Mouse (Mus musculus) liver, embryonic 13.5 days (tissue): ENCODE data around the gene Prmt7. TPM values are rescaled to one million over a fixed set of nuclear protein-coding genes. Genes with fewer than 3 reads are reported as not detected.

ENCODE experiments used
- ATAC-seq: fragments of 200-750 bp; cut with Nextera tagmentation; 2 replicates; pipeline ENCODE4 v1.8.0; 2017; ENCODE audit warnings: low read depth, mild to moderate bottlenecking, moderate number of reproducible peaks, moderate library complexity
- DNase-seq: peaks from one replicate; pipeline ENCODE4 v3.0.0; 2022
- H3K27ac ChIP-seq: fragments of 300-500 bp; sonication (generic); 2 replicates; pipeline ENCODE4 v1.5.1; 2015; ENCODE audit warnings: moderate library complexity, mild to moderate bottlenecking, inconsistent platforms
- H3K27me3 ChIP-seq: fragments of 300-500 bp; sonication (generic); 2 replicates; pipeline ENCODE4 v1.6.1; 2015; ENCODE audit warnings: mild to moderate bottlenecking, inconsistent platforms
- H3K36me3 ChIP-seq: fragments of 300-500 bp; sonication (generic); 2 replicates; pipeline ENCODE4 v1.6.1; 2015; ENCODE audit warnings: mild to moderate bottlenecking, inconsistent platforms
- H3K4me1 ChIP-seq: fragments of 300-500 bp; sonication (generic); replicated peaks from 2 replicates; pipeline ENCODE4 v1.6.1; 2015; ENCODE audit warnings: inconsistent platforms
- H3K4me2 ChIP-seq: fragments of 300-500 bp; sonication (generic); 2 replicates; pipeline ENCODE4 v1.6.1; 2015; ENCODE audit warnings: inconsistent platforms, mild to moderate bottlenecking, moderate library complexity
- H3K4me3 ChIP-seq: fragments of 300-500 bp; sonication (generic); replicated peaks from 2 replicates; pipeline ENCODE4 v1.5.1; 2015; ENCODE audit warnings: mild to moderate bottlenecking, inconsistent platforms
- H3K9ac ChIP-seq: fragments of 300-500 bp; sonication (generic); 2 replicates; pipeline ENCODE4 v1.6.1; 2015; ENCODE audit warnings: mild to moderate bottlenecking, inconsistent platforms
- H3K9me3 ChIP-seq: fragments of 300-500 bp; sonication (generic); replicated peaks from 2 replicates; pipeline ENCODE4 v1.6.1; 2016; ENCODE audit warnings: inconsistent platforms
- WGBS: fragments of 180-500 bp; shearing (Covaris S2); methylation state at CpG from one replicate; pipeline ENCODE4 v1.1.7; 2015; ENCODE audit not compliant: insufficient replicate concordance; 5-methylcytosine and 5-hydroxymethylcytosine counted together
- polyA plus RNA-seq: library from polyadenylated mRNA; unstranded; fragments of >200 nt; fragmentation: Nextera tagmentation; extraction: Ambion mirVana; gene quantifications from 2 replicates; pipeline ENCODE4 v1.2.1, GENCODE M21; 2015

The Prmt7 gene
- polyA plus RNA-seq, 1 experiment from 2014 or later, result 31.3 TPM

- H3K4me3 ChIP-seq, result no peak overlapping the region
- no peaks in the 10 kb centered on the region; the same call in 1 of the 2 replicates for H3K36me3 ChIP-seq
- DNase-seq, result no peak
- WGBS, result 73% methylated on average over 4 of the region's 4 CpGs
- no peaks in the 10 kb centered on the region for H3K9me3 ChIP-seq
- H3K4me1 ChIP-seq, result peaks cover 6% of the 10 kb centered on the region; the same call in 1 of the 2 replicates
- no peak overlapping the region for H3K27ac ChIP-seq
- H3K27me3 ChIP-seq, result no peaks in the 10 kb centered on the region
- no peak for ATAC-seq
- no peak overlapping the region for H3K4me2 ChIP-seq
- H3K9ac ChIP-seq, result no peak overlapping the region
Observed at GRCm38 (mm10) chr8:106263928-106264327, 53.2 kb downstream of the Prmt7 start.

GRCm38 (mm10) chr8:106265398-106265797, 54.7 kb downstream of the Prmt7 start:
- no peaks in the 10 kb centered on the region; the same call in 1 of the 2 replicates for H3K36me3 ChIP-seq
- no peak for DNase-seq
- 76% methylated on average over 17 of the region's 17 CpGs for WGBS

GRCm38 (mm10) chr8:106268710-106269346, 58.1 kb downstream of the Prmt7 start:
- ATAC-seq (no peak; the same call in 1 of the 2 replicates), DNase-seq (no peak)
- Histone ChIP-seq H3K4me3 (no peak overlapping the region), H3K9ac (no peak overlapping the region), H3K9me3 (no peaks in the 10 kb centered on the region), H3K4me2 (no peak overlapping the region), H3K36me3 (no peaks in the 10 kb centered on the region), H3K27me3 (no peaks in the 10 kb centered on the region), H3K4me1 (peaks cover 6% of the 10 kb centered on the region; the same call in 1 of the 2 replicates), H3K27ac (no peak overlapping the region)
- WGBS, result 45% methylated on average over 5 of the region's 5 CpGs

More at GRCm38 (mm10) chr8:106265398-106265797, 54.7 kb downstream of the Prmt7 start:
- no peaks in the 10 kb centered on the region for H3K27me3 ChIP-seq
- H3K4me1 ChIP-seq, result peaks cover 9% of the 10 kb centered on the region; the same call in 1 of the 2 replicates
- no peak overlapping the region for H3K4me3 ChIP-seq
- no peaks in the 10 kb centered on the region for H3K9me3 ChIP-seq
- H3K4me2 ChIP-seq, result no peak overlapping the region
- no peak overlapping the region for H3K9ac ChIP-seq
- no peak for ATAC-seq
- no peak overlapping the region for H3K27ac ChIP-seq

- H3K9ac ChIP-seq, result no peak overlapping the region
- no peak for DNase-seq
- H3K36me3 ChIP-seq, result no peaks in the 10 kb centered on the region
- H3K4me3 ChIP-seq, result no peak overlapping the region
- no peaks in the 10 kb centered on the region for H3K9me3 ChIP-seq
- H3K27ac ChIP-seq, result no peak overlapping the region
- no peak for ATAC-seq
- H3K4me1 ChIP-seq, result peaks cover 6% of the 10 kb centered on the region; the same call in 1 of the 2 replicates
- H3K4me2 ChIP-seq, result no peak overlapping the region
- no peaks in the 10 kb centered on the region for H3K27me3 ChIP-seq
- WGBS, result 55% methylated on average over 5 of the region's 5 CpGs
Observed at GRCm38 (mm10) chr8:106270804-106271203, 60.1 kb downstream of the Prmt7 start.

- ATAC-seq, result no peak
- no peak overlapping the region for H3K4me3 ChIP-seq
- H3K4me2 ChIP-seq, result no peak overlapping the region
- no peak overlapping the region for H3K27ac ChIP-seq
- no peaks in the 10 kb centered on the region for H3K27me3 ChIP-seq
- no peaks in the 10 kb centered on the region for H3K36me3 ChIP-seq
- H3K9ac ChIP-seq, result no peak overlapping the region
- no peak for DNase-seq
- WGBS, result 26% methylated on average over 4 of the region's 4 CpGs
- no peaks in the 10 kb centered on the region for H3K9me3 ChIP-seq
- peaks cover 6% of the 10 kb centered on the region; the same call in 1 of the 2 replicates for H3K4me1 ChIP-seq
Observed at GRCm38 (mm10) chr8:106271378-106271777, 60.6 kb downstream of the Prmt7 start.

GRCm38 (mm10) chr8:106273468-106273867, 62.7 kb downstream of the Prmt7 start:
- no peaks in the 10 kb centered on the region for H3K27me3 ChIP-seq
- H3K4me2 ChIP-seq, result no peak overlapping the region
- H3K4me1 ChIP-seq, result peaks cover 9% of the 10 kb centered on the region; the same call in 1 of the 2 replicates
- no peak for DNase-seq
- no peaks in the 10 kb centered on the region for H3K36me3 ChIP-seq
- no peaks in the 10 kb centered on the region for H3K9me3 ChIP-seq
- H3K27ac ChIP-seq, result no peak overlapping the region
- no peak overlapping the region for H3K9ac ChIP-seq
- no peak overlapping the region for H3K4me3 ChIP-seq
- WGBS, result 72% methylated on average over 3 of the region's 3 CpGs
- no peak for ATAC-seq

- 54% methylated on average over 5 of the region's 5 CpGs for WGBS
- Histone ChIP-seq H3K36me3 (no peaks in the 10 kb centered on the region), H3K27me3 (no peaks in the 10 kb centered on the region), H3K9me3 (no peaks in the 10 kb centered on the region), H3K9ac (no peak overlapping the region), H3K4me2 (no peak overlapping the region), H3K4me3 (no peak overlapping the region), H3K27ac (no peak overlapping the region), H3K4me1 (peaks cover 13% of the 10 kb centered on the region)
- DNase-seq (no peak), ATAC-seq (no peak)
Observed at GRCm38 (mm10) chr8:106276709-106277317, 66.1 kb downstream of the Prmt7 start.

DNA sequence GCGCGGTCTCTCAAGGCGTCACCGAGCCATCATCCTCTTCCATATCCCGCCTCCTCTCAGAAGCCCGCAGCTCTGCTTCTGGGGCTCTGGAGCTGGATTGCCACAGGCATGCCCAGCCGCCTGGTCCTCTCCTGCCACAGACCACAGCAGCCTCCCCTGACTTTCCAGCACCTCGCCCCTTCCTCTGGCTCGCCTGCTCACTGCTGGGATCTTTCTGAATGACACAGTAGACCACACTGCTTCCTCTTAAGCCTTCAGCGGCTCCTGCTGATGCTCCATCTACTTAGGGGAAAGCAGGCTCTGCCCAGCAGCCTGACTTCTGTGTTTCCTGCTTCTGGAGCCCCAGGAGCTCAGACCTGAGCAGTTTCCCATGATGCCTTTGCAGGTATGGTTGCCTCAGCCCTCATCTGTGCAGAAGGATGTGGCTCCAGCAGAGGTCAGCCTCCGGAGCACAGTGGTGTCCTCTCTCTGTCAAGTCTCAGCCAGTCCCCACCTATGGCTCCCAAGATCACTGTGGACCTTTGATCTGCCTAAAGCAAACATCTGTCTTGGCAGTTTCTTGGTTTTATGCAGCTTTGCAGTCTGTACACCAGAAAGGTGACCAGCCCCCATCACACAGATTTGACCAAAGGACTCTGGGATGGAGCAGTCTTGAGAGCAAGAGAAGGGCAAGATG, 67.8 kb downstream of the Prmt7 start:
- Histone ChIP-seq H3K27me3 (no peaks in the 10 kb centered on the region), H3K4me3 (no peak overlapping the region), H3K36me3 (no peaks in the 10 kb centered on the region), H3K27ac (no peak overlapping the region), H3K4me2 (no peak overlapping the region), H3K4me1 (peaks cover 13% of the 10 kb centered on the region), H3K9me3 (no peaks in the 10 kb centered on the region), H3K9ac (no peak overlapping the region)
- WGBS, result 44% methylated on average over 11 of the region's 11 CpGs
- DNase-seq (no peak), ATAC-seq (no peak)

DNA sequence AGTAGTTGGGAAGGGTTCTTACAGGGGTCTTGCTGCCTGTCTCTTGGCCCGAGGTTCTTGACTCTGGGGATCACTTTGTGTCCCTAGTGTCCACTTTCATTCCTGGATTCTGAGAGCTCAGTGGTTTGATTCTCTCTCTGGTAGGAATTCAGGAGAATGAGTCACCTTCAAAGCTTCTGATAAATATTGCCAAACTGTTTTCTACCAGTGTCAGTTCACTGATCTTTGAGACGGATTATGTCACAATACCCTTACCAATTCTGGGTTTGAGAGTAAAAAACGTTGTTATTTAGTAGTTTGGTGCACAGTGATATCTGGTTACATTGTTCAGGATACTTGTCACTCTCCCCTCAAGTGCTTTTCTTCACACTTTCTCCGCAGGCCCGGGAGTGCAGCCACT, 69.4 kb downstream of the Prmt7 start:
- ATAC-seq (no peak), DNase-seq (no peak)
- WGBS, result 42% methylated on average over 5 of the region's 5 CpGs
- no peak overlapping the region for H3K4me3 ChIP-seq
- H3K27ac ChIP-seq, result no peak overlapping the region
- H3K36me3 ChIP-seq, result no peaks in the 10 kb centered on the region
- H3K9ac ChIP-seq, result no peak overlapping the region
- H3K9me3 ChIP-seq, result no peaks in the 10 kb centered on the region
- H3K4me2 ChIP-seq, result no peak overlapping the region
- H3K4me1 ChIP-seq, result peaks cover 13% of the 10 kb centered on the region
- H3K27me3 ChIP-seq, result no peaks in the 10 kb centered on the region

- no peaks in the 10 kb centered on the region for H3K9me3 ChIP-seq
- H3K4me1 ChIP-seq, result peaks cover 13% of the 10 kb centered on the region
- no peak overlapping the region for H3K4me2 ChIP-seq
- no peak for DNase-seq
- no peak overlapping the region for H3K9ac ChIP-seq
- 56% methylated on average over 4 of the region's 4 CpGs for WGBS
- ATAC-seq, result no peak
- H3K27me3 ChIP-seq, result no peaks in the 10 kb centered on the region
- H3K36me3 ChIP-seq, result no peaks in the 10 kb centered on the region
- H3K4me3 ChIP-seq, result no peak overlapping the region
- no peak overlapping the region for H3K27ac ChIP-seq
Observed at GRCm38 (mm10) chr8:106280844-106281243, 70.1 kb downstream of the Prmt7 start.

GRCm38 (mm10) chr8:106287445-106287844, 76.7 kb downstream of the Prmt7 start:
- Histone ChIP-seq H3K4me1 (no peaks in the 10 kb centered on the region; the same call in 1 of the 2 replicates), H3K9me3 (no peaks in the 10 kb centered on the region), H3K27ac (peak overlapping the region; percentile 19; the same call in 1 of the 2 replicates), H3K4me2 (no peak overlapping the region), H3K4me3 (no peak overlapping the region), H3K27me3 (no peaks in the 10 kb centered on the region), H3K36me3 (no peaks in the 10 kb centered on the region), H3K9ac (no peak overlapping the region)
- DNase-seq, result no peak
- 31% methylated on average over 2 of the region's 2 CpGs for WGBS
- ATAC-seq, result no peak; the same call in 1 of the 2 replicates
